Mouse (Mus musculus): ENCODE data around the gene Slc31a2. TPM values are rescaled to one million over a fixed set of nuclear protein-coding genes. Genes with fewer than 3 reads are reported as not detected.

The Slc31a2 gene
- polyA plus RNA-seq, 1 experiment = 33.0 TPM

GRCm38 (mm10) chr4:62314516-62314915 is 52.2 kb downstream of the Slc31a2 start:
- H3K36me3 ChIP-seq (ENCODE audit: control insufficient read depth, insufficient read depth, low read length) = peaks cover 12% of the 10 kb centered on the region
- H3K4me3 ChIP-seq (ENCODE audit: insufficient read depth, low read depth, low read length) = no peak overlapping the region
- DNase-seq = no peak
- WGBS = 89% methylated on average over 3 of the region's 3 CpGs
- H3K27ac ChIP-seq (ENCODE audit: insufficient read depth, low read depth, low read length) = no peak overlapping the region
- no peaks in the 10 kb centered on the region for H3K4me1 ChIP-seq (ENCODE audit: control insufficient read depth, insufficient read depth, low read length)
- no peak for TF ChIP-seq CTCF (conservative IDR thresholded peaks at IDR 0.05; ENCODE audit: insufficient read depth, insufficient read length, low read depth, low read length)
- TF ChIP-seq POLR2A (IDR thresholded peaks at IDR 0.05; ENCODE audit: low read depth, low read length) = no peak
- no peaks in the 10 kb centered on the region for H3K27me3 ChIP-seq (replicated peaks; ENCODE audit: control insufficient read depth, insufficient read depth, low read length)

- no peak overlapping the region for H3K4me3 ChIP-seq (ENCODE audit: insufficient read depth, low read depth, low read length)
- H3K4me1 ChIP-seq (ENCODE audit: control insufficient read depth, insufficient read depth, low read length) = no peaks in the 10 kb centered on the region
- H3K27ac ChIP-seq (ENCODE audit: insufficient read depth, low read depth, low read length) = no peak overlapping the region
- DNase-seq = no peak
- 74% methylated on average over 2 of the region's 2 CpGs for WGBS
- no peaks in the 10 kb centered on the region for H3K27me3 ChIP-seq (replicated peaks; ENCODE audit: control insufficient read depth, insufficient read depth, low read length)
- H3K36me3 ChIP-seq (ENCODE audit: control insufficient read depth, insufficient read depth, low read length) = peaks cover 12% of the 10 kb centered on the region
- TF ChIP-seq CTCF (conservative IDR thresholded peaks at IDR 0.05; ENCODE audit: insufficient read depth, insufficient read length, low read depth, low read length) (no peak), POLR2A (IDR thresholded peaks at IDR 0.05; ENCODE audit: low read depth, low read length) (no peak)
Measured at GRCm38 (mm10) chr4:62316456-62316855, 54.1 kb downstream of the Slc31a2 start.

- Histone ChIP-seq H3K27me3 (replicated peaks; ENCODE audit: control insufficient read depth, insufficient read depth, low read length) (no peaks in the 10 kb centered on the region), H3K4me3 (ENCODE audit: insufficient read depth, low read depth, low read length) (no peak overlapping the region), H3K36me3 (ENCODE audit: control insufficient read depth, insufficient read depth, low read length) (peaks cover 14% of the 10 kb centered on the region), H3K27ac (ENCODE audit: insufficient read depth, low read depth, low read length) (no peak overlapping the region), H3K4me1 (ENCODE audit: control insufficient read depth, insufficient read depth, low read length) (no peaks in the 10 kb centered on the region)
- DNase-seq = no peak
- 63% methylated on average over 1 of the region's 1 CpGs for WGBS
- TF ChIP-seq POLR2A (IDR thresholded peaks at IDR 0.05; ENCODE audit: low read depth, low read length) (no peak), CTCF (conservative IDR thresholded peaks at IDR 0.05; ENCODE audit: insufficient read depth, insufficient read length, low read depth, low read length) (no peak)
Measured at GRCm38 (mm10) chr4:62318294-62318693, 55.9 kb downstream of the Slc31a2 start.

GRCm38 (mm10) chr4:62322684-62323083 is 60.3 kb downstream of the Slc31a2 start:
- Histone ChIP-seq H3K27me3 (replicated peaks; ENCODE audit: control insufficient read depth, insufficient read depth, low read length) (no peaks in the 10 kb centered on the region), H3K27ac (ENCODE audit: insufficient read depth, low read depth, low read length) (no peak overlapping the region), H3K4me1 (ENCODE audit: control insufficient read depth, insufficient read depth, low read length) (no peaks in the 10 kb centered on the region), H3K4me3 (ENCODE audit: insufficient read depth, low read depth, low read length) (no peak overlapping the region), H3K36me3 (ENCODE audit: control insufficient read depth, insufficient read depth, low read length) (peaks cover 18% of the 10 kb centered on the region)
- DNase-seq = peak; percentile 24
- WGBS = 72% methylated on average over 3 of the region's 3 CpGs
- TF ChIP-seq CTCF (conservative IDR thresholded peaks at IDR 0.05; ENCODE audit: insufficient read depth, insufficient read length, low read depth, low read length) (no peak), POLR2A (IDR thresholded peaks at IDR 0.05; ENCODE audit: low read depth, low read length) (no peak)

GRCm38 (mm10) chr4:62326111-62326510 is 63.7 kb downstream of the Slc31a2 start:
- Histone ChIP-seq H3K4me3 (ENCODE audit: insufficient read depth, low read depth, low read length) (no peak overlapping the region), H3K4me1 (ENCODE audit: control insufficient read depth, insufficient read depth, low read length) (no peaks in the 10 kb centered on the region), H3K27ac (ENCODE audit: insufficient read depth, low read depth, low read length) (no peak overlapping the region), H3K27me3 (replicated peaks; ENCODE audit: control insufficient read depth, insufficient read depth, low read length) (no peaks in the 10 kb centered on the region), H3K36me3 (ENCODE audit: control insufficient read depth, insufficient read depth, low read length) (peaks cover 17% of the 10 kb centered on the region)
- peak; percentile 9 for DNase-seq
- TF ChIP-seq POLR2A (IDR thresholded peaks at IDR 0.05; ENCODE audit: low read depth, low read length) (no peak), CTCF (conservative IDR thresholded peaks at IDR 0.05; ENCODE audit: insufficient read depth, insufficient read length, low read depth, low read length) (no peak)

GRCm38 (mm10) chr4:62328941-62329660 is 66.7 kb downstream of the Slc31a2 start:
- Histone ChIP-seq H3K4me3 (ENCODE audit: insufficient read depth, low read depth, low read length) (no peak overlapping the region), H3K4me1 (ENCODE audit: control insufficient read depth, insufficient read depth, low read length) (no peaks in the 10 kb centered on the region), H3K27me3 (replicated peaks; ENCODE audit: control insufficient read depth, insufficient read depth, low read length) (no peaks in the 10 kb centered on the region), H3K36me3 (ENCODE audit: control insufficient read depth, insufficient read depth, low read length) (peaks cover 9% of the 10 kb centered on the region), H3K27ac (ENCODE audit: insufficient read depth, low read depth, low read length) (no peak overlapping the region)
- DNase-seq = no peak
- 74% methylated on average over 6 of the region's 6 CpGs for WGBS
- no peak for TF ChIP-seq CTCF (conservative IDR thresholded peaks at IDR 0.05; ENCODE audit: insufficient read depth, insufficient read length, low read depth, low read length)
- TF ChIP-seq POLR2A (IDR thresholded peaks at IDR 0.05; ENCODE audit: low read depth, low read length) = no peak

GRCm38 (mm10) chr4:62331977-62332376 is 69.6 kb downstream of the Slc31a2 start:
- H3K27ac ChIP-seq (ENCODE audit: insufficient read depth, low read depth, low read length) = no peak overlapping the region
- no peaks in the 10 kb centered on the region for H3K4me1 ChIP-seq (ENCODE audit: control insufficient read depth, insufficient read depth, low read length)
- no peak overlapping the region for H3K4me3 ChIP-seq (ENCODE audit: insufficient read depth, low read depth, low read length)
- TF ChIP-seq POLR2A (IDR thresholded peaks at IDR 0.05; ENCODE audit: low read depth, low read length) (no peak), CTCF (conservative IDR thresholded peaks at IDR 0.05; ENCODE audit: insufficient read depth, insufficient read length, low read depth, low read length) (peak; percentile 23; the same call in 1 of the 2 replicates)
- H3K36me3 ChIP-seq (ENCODE audit: control insufficient read depth, insufficient read depth, low read length) = peaks cover 11% of the 10 kb centered on the region
- WGBS = 63% methylated on average over 5 of the region's 5 CpGs
- no peaks in the 10 kb centered on the region for H3K27me3 ChIP-seq (replicated peaks; ENCODE audit: control insufficient read depth, insufficient read depth, low read length)
- peak; percentile 18 for DNase-seq
